Mouse (Mus musculus) adrenal gland, adult 2 months (tissue): ENCODE measurements around the gene Cep290. TPM values are rescaled to one million over a fixed set of nuclear protein-coding genes. Genes with fewer than 3 reads are reported as not detected.
A peak's percentile ranks its signal among the peaks of the same experiment; 100 is the strongest.

ENCODE experiments used
- DNase-seq: peaks from one replicate; pipeline ENCODE4 v3.0.0; 2021
- polyA plus RNA-seq: library from polyadenylated mRNA; depleted of rRNA; stranded (reverse); fragments of >200 nt; gene quantifications from 2 replicates; pipeline ENCODE4 v1.2.3, GENCODE M21; 2012; rRNA removed
- total RNA-seq, 2 experiments: library from RNA; stranded (reverse); gene quantifications; 2 replicates each; pipeline ENCODE4 v1.2.3; 2021

Gene Cep290
- total and polyA plus RNA-seq, 3 experiments, result 0.09 to 11.2 (median 7.3) TPM

DNA sequence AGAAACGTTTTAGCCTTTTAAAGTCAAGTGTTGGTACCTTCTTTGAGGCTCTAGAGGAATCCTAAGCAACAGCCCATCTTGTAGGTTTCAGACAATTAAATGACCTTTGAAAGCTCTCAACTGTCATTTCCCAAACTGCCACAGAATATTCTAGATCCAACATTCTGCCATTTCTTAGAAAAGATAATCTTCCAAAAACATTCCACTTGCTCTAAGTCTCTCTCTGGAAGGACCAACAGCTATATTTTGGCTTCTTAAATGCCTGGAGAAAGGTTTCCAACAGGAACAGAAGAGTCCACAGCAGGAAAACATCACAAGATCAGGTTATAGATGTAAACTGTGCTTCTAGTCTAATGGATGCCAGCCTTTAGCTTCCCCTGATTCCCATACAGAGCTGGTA is 103.0 kb downstream of the Cep290 start, which contains the start of the genes 4930430F08Rik and 1700017N19Rik:
Gene 4930430F08Rik (minus strand): TSS at position 101 of the 400 bp plus-strand sequence.
Gene 1700017N19Rik (plus strand): TSS at position 162 of the 400 bp plus-strand sequence.
- DNase-seq, result no peak

DNA sequence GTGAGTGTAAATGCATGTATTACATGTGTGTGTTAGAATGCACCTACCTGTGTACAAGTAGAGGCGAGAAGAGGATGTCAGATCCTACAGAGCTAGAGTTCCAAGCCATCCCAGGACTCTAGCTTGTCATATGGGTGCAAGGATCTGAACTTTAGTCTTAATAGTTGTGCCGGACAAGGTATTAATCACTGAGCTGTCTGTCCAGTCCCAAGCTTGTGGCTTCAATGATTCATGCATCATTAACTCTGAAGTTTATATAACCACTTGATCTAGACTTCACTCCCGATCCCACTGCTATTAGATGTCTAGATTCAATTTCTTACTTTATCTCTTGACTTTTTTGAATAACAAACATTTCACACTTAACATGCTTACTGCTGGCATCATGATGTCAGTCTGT is 111.0 kb downstream of the Cep290 start:
- no peak for DNase-seq

DNA sequence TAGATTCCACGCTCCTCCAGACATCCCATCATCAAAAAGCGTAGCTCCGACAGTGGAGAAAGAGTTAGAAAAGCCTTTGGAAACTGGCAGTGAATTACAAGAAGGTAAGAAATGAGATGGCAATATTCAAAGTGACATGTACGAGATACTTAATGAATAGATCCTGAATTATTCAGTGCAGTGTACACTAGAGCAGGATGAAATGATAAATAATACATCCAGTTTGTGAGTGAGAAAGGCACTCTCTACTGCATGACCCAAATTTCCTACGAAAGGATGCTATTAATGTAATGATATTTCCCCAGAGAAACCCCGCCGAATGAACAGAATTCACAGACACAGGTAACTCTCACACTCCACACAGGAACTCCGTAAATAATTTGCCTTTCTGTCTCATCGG is 116.2 kb downstream of the Cep290 start:
- DNase-seq, result no peak

DNA sequence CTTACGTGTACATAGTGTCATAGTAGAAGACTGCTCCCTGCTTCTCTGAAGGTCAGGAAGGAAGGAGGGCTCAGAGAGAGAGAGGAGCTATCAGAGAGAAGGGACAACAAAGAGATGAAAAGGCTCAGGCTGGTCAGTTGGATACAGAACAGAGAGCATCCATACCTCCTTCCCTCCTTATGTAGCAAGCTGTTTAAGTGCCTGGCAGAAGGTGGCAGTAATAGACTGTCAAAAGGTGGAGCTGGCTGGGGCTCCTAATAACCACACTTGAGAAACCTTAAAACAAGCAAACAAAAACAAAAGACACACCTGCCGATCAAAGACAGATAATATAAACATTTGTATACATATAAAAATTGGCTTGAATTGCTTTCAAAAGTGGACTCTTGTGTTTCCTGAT is 116.9 kb downstream of the Cep290 start:
- DNase-seq, result no peak

DNA sequence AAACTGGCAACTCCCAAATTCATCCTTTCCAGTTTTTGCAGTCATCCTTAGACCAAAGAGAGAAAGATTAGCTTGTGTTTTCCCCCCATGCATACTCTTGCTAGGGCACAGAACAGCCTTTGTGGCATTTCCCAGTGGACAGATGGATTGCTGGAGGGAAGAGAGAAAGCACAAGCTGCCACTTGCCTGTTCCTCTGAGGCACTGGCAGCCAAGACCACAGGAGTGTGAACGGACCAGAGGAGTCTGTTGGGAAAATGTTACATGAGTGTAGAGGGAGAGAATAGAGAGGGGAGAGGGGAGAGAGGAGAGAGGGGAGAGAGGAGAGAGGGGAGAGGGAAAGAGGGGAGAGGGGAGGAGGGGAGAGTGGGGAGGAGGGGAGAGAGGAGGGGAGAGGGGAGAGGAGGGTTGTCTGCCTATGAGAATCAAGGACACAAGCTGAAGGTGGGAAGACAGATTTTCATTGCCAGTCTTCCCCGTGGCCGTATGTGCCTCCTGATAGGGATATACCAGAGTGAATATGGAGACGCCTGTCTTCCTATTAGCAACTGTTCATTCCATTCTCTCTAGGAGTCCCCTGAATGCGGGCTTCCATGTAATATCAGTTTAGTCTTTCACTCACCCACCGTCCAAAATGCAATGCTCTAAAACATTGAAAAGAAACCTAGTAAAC is 130.0 kb downstream of the Cep290 start:
- no peak for DNase-seq

DNA sequence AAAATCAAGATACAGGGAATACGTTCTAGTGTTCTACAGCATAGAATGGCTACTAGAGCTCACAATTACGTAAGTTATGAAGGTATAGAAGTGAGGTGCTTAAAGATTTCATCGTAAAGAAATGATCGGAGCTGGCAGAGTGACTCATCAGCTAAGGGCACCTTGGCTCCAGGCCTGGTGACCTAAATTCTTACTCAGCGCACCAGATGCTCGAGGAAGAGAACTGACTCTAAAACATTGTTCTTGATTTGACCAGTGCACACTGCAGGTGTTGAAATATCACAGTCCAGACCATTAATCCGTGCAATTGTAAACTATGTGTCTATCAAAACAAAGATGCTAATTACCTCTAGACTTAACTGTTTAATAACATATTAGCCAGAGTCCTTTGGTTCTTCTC is 132.1 kb downstream of the Cep290 start:
- DNase-seq, result peak; percentile 11

DNA sequence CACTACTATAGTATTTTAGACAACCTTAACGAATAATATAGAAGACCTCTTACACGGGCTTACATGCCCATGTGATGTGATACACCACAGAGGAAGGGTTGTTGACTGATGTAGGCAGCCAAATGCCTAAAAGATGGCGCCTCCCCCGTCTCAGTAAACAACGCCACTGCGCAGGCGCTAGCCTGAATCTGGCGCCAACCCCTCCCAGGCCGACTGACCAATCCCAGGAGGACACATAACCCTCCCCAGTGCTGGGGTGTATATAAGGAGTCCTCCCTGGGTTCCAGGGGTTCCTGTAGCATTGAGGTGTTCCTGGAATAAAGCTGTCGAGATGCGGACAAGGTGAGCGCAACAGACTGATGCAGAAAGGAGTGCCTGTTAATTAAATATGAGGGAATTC is 132.7 kb downstream of the Cep290 start:
- no peak for DNase-seq

DNA sequence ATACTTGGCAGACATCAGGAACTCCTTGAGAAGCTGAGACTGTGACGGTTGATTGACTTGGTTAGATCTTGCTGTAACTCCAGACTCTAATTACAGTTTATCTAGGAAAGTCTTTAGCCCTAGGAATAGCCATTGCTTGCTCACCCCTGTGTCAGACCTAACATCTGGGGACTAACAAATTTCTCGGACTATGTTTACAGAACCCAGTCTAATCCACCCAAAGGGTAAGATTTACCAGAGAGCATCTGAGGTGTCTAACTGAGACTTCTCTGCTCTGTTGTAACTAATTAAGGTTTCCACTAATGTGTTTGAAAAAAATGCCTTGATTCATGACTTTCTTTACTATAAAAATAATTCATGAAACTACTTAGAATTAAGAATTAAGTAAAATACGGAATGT is 135.1 kb downstream of the Cep290 start:
- no peak for DNase-seq

Other genes starting within 250 kb of the Cep290 start
- gene Gm4301, start 151.9 kb upstream of the Cep290 start, total RNA-seq, result not detected
- gene Gm4301, start 151.9 kb upstream of the Cep290 start, polyA plus RNA-seq, result not detected in 2 replicates
- not detected for gene Gm4302, start 146.7 kb upstream of the Cep290 start, total RNA-seq
- gene Gm4302, start 146.7 kb upstream of the Cep290 start, polyA plus RNA-seq, result not detected in 2 replicates
- gene Gm4303, start 141.6 kb upstream of the Cep290 start, total RNA-seq, result not detected
- not detected in 2 replicates for gene Gm4303, start 141.6 kb upstream of the Cep290 start, polyA plus RNA-seq
- not detected for gene Gm4305, start 136.5 kb upstream of the Cep290 start, total RNA-seq
- not detected in 2 replicates for gene Gm4305, start 136.5 kb upstream of the Cep290 start, polyA plus RNA-seq
- not detected for gene Gm4307, start 126.2 kb upstream of the Cep290 start, total RNA-seq
- not detected in 2 replicates for gene Gm4307, start 126.2 kb upstream of the Cep290 start, polyA plus RNA-seq
- not detected for gene Gm4312, start 105.0 kb upstream of the Cep290 start, total RNA-seq
- gene Gm4312, start 105.0 kb upstream of the Cep290 start, polyA plus RNA-seq, result not detected in 2 replicates
- gene Tmtc3, start 208 bp upstream of the Cep290 start, total RNA-seq, result 10 to 100 TPM; 18.7 to 21.1 TPM
- 2.7 and 3.0 TPM in 2 replicates for gene Tmtc3, start 208 bp upstream of the Cep290 start, polyA plus RNA-seq
- 10 to 100 TPM; 10.3 to 16.4 TPM for gene 4930430F08Rik, start 102.9 kb downstream of the Cep290 start, total RNA-seq
- gene 4930430F08Rik, start 102.9 kb downstream of the Cep290 start, polyA plus RNA-seq, result 14.5 and 15.4 TPM in 2 replicates
- not detected for gene 1700017N19Rik, start 102.9 kb downstream of the Cep290 start, total RNA-seq
- not detected in 2 replicates for gene 1700017N19Rik, start 102.9 kb downstream of the Cep290 start, polyA plus RNA-seq